Mouse (Mus musculus): ENCODE data around the gene Zfp668. TPM values are rescaled to one million over a fixed set of nuclear protein-coding genes. Genes with fewer than 3 reads are reported as not detected.
"Not testable (repeated sequence)": the region's sequence is repeated elsewhere in the genome, so short reads cannot be mapped to it uniquely, and the experiment has no call there.

Zfp668 gene
- total RNA-seq (2022) = 1 to 10 TPM; 3.8 to 4.7 (median 4.3) TPM

DNA sequence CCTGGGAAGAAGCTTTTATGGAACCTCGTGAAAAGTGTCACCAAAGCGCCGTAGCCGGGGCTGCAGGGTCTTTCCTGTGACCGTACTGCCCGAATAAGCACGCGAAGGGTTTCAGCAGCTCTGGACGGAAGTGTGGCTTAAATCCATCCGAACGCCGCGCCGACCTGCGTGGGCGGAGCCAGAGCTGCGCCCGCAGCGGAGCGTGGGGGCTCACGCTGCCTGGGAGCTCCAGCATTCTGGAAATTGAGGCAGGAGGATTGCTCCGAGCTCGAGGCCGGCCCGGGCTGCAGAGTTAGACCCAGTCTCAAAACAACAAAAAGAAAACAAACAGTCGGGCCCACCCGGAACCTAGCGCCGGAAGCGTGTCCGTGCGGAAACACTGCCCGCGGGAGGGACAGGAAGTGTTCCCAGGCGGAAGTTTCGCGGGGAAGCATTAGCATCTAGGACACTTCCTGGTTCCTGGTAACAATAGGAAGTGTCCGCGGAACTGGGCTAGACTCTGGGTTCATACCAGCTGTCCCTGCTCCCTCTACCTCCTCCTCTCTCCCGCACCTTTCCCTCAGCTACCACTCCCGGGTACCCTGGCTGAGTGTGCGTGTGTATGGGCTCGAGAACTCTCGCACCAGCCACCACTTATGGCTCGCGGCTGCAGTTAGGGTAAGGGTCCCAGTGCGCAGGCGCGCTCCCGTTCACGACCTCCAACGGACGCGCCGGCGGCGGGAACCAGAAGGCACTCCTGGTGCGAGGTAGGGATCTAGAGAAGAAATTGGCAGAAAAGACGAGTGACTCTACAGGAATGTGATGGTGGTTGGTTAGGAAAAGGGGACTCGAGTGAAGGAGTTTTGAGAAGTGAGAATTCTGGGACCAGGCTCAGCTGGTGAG, at the start of gene Zfp668:
Zfp668 (minus strand) TSS at position 362 of the 882 bp plus-strand sequence.
- peak; percentile 90 for DNase-seq (ENCODE audit: low spot score)

DNA sequence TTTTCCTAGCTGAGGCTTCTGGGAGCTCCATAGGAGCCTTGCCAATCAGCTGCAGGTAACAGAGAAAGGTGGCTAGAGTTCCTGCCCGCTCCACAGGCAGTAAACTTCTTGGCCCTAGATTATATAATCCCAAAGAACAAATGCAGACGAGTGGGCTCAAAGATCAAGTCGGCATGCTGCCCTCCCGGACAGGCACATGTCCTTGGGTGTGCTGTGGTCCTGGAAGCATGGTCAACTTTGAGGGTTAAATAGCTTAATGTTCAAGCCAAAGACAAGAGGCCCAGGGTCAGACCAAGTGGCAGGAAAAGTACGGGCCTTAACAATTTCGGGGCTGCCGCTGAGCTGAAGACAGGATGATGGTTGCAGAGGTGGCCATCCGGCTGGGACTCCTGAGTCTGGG, 49.4 kb upstream of the Zfp668 start:
- DNase-seq (ENCODE audit: low spot score) = no peak

DNA sequence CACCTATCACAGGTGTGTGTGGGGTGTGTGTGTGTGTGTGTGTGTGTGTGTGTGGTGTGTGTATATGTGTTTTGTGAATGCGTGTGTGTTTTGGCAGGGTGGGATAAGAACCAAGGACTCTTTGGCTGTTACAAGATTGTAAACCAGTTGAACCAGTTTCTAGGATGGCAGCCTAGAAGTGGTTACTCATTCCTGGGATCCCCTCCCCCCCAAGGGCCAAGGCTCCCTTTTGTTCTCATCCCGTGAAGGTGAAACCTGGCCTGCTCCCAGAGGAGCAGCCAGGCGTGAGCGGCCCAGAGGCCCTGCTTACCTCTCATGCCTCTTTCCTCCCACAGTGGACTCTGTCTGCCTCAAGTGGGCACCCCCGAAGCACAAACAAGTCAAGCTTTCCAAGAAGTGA, 48.6 kb upstream of the Zfp668 start:
- no peak for DNase-seq (ENCODE audit: low spot score)

DNA sequence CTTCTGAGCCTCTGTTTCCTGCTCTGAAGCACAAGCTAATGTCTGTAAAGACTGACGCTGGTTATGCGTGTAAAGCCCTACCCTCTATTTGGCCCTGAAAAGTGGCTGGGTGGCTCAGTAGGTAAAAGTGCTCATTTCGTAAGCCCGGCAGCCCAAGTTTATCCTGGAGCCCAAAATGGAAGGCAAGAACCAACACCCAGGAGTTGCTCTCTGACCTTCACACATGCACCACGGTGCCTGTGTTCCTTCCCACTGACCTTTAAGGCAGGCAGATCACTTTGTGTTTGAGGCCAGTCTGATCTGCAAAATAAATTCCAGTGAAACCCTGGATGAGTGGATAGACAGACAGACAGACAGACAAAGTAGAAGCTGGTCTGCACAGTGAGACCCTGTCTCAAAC, 47.1 kb upstream of the Zfp668 start:
- DNase-seq (ENCODE audit: low spot score) = no peak

DNA sequence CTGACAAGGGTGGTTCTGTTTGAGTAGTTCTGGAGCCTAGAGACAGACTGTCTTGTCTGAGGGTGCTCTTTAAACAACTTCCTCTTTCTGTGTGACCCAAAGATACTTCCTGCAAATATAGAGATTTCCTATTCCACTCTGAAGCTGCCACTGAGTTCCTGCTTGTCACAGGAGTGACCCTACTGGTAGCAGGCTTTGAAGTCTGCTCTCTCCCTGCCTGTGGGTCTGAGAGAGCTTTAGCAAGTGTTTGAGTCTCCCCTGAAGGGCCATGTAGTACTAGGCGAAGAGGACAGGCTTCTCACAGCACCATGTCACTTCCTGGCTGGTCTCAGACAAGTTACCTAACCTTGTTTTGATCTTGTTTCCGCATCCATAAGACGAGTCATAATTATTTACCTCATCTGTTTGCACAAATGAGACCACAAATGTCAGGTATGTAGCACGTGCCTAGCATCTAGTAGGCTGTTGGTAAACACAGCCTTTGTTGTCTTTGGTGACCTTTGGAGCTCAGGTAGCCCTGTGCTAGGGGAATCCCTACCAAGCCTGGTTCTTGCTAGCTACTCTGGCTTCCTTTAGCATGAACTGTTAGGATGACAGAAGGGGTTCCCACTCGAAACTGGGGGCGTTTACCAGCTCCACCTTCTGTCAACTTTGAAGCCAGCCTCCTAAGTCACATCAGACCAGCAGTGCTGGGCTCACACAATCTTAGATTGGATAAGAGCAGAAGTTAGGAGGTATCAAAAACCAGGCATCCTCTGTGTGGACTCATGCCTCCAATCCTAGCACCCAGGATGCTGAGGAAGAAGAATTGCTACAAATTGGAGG, 46.0 kb upstream of the Zfp668 start:
- DNase-seq (ENCODE audit: low spot score) = no peak

DNA sequence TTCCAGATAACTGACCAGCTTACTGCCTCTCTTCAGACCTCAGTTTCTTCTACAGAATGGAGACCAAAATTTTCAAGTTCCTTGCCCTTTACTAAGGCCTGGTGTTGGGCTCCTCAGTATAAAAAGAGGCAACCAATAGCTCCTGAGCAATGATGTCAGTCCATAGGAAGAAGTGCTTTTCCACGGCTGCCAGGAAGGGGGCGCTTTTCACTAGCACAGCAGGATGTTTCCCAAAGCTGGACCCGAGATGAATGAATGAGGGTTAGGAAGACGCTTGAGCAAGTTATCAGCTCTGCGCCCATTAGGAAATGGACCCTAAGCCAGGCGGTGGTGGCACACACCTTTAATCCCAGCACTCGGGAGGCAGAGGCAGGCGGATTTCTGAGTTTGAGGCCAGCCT, 44.9 kb upstream of the Zfp668 start:
- no peak for DNase-seq (ENCODE audit: low spot score)

DNA sequence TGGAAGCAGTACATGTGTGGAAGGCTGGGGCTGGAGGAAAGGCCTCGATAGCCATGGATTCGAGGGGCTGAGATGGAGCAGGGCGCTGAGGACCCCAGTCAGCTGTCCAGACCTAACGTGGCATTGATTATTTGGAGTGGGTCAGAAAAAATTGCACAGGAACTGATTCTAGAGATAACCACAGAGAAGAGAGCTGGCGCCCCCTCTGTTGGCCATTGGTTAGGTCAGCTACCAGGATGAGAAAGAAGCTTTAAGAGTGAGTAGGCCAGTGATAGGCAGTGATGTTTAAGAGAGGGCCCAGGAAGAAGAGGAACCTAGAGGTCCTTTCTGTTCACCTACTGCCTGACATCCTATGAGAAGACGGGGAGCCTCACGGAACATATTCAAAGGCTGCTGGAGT, 42.7 kb upstream of the Zfp668 start:
- DNase-seq (ENCODE audit: low spot score) = no peak

DNA sequence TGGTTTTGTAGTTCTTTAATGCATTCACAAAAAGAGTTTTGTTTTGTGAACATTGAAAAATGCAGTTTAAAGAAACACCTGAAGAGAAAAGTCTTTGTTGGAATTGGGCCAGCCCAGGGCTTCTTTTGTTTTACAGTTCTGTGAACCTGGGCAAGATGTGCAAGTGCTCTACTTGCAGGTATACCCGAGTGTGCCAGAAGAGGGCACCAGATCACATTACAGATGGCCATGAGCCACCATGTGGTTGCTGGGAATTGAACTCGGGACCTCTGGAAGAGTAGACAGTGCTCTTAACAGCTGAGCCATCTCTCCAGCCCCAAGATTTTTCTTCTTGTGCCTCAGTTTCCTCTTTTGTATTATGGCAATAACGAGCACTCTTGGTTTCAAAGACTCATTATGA, 41.6 kb upstream of the Zfp668 start:
- DNase-seq (ENCODE audit: low spot score) = no peak

DNA sequence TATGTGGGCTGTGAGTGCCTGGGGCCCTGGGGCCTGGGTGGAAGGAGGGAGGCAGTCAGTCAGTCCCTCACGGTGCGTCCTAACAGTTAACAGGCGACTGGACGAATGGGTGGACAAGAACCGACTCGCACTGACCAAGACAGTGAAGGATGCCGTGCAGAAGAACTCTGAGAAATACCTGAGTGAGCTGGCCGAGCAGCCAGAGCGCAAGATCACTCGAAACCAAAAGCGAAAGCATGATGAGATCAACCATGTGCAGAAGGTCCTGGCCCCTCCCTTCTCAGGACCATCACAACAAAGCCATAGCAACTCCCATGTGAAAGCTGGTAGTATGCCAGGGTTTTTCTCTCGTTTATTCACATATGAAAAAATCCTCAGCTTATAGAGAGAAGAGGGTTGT, 38.7 kb upstream of the Zfp668 start:
- no peak for DNase-seq (ENCODE audit: low spot score)

DNA sequence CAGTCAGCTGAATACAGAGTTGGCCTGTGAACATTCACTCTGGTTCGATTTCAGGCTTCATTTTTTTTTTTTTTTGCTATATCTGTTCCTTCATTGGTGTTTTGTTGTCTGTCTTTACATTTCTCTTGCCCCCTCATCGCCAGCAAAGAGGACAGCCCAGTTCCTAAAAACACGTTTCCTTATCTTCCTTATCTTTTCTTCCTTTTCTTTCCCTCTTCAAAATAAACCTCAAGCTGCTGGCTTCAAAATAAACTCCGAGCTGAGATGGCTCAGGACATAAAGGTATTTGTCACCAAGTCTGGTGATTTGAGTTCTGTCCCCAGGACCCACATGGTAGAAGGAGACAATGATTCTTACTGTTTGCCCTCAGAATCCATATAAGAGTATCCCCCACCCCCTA, 36.3 kb upstream of the Zfp668 start:
- no peak for DNase-seq (ENCODE audit: low spot score)

DNA sequence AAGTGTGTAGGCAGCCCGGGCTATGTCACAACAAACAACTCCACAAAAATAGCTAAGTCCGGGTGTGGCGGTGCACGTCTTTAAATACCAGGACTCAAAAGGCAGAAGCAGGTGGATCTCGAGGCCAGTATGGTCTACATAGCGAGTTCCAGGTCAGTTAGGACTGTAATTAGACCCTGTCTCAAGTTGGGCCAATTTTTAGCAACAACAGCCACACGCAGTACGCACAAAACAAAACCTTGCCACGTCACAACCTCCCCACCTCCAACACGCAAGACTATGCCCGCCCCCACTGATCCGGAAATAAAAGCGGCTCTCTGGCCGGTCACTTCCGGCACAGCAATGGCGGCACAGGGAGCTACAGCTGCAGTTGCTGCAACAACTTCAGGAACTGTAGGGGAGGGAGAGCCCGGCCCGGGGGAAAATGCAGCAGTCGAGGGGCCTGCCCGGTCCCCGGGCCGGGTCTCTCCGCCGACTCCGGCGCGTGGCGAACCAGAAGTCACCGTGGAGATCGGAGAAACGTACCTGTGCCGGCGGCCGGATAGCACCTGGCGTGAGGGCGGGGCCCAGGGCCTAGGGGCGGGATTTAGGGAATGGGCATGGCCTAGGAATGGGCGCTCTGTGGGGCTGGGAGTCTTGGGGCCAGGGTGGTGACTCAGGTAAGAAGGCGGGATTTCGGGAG, 35.7 kb upstream of the Zfp668 start, which contains the start of gene Kat8:
Kat8 (plus strand) TSS at position 327 of the 682 bp plus-strand sequence.
- peak; percentile 89 for DNase-seq (ENCODE audit: low spot score)

DNA sequence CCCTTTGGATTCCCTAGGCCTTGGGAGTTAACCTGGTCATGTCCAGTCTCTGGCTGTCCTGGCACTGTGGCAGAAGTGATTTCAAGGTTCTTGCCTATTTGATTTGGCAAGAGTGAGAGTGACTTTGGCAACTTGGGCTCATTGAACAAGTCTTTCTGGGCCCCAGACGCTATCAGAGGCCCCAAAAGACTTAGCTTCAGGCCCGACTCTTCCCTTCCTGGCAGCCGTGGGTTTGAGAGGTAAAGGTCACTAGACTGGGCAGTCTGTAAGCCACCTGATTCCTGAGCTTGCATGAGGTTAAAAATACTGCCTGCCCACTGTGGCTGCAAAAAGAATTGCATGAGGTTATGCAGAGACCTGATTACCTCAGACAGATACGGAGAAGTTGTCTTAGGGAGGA, 32.0 kb upstream of the Zfp668 start:
- no peak for DNase-seq (ENCODE audit: low spot score)

DNA sequence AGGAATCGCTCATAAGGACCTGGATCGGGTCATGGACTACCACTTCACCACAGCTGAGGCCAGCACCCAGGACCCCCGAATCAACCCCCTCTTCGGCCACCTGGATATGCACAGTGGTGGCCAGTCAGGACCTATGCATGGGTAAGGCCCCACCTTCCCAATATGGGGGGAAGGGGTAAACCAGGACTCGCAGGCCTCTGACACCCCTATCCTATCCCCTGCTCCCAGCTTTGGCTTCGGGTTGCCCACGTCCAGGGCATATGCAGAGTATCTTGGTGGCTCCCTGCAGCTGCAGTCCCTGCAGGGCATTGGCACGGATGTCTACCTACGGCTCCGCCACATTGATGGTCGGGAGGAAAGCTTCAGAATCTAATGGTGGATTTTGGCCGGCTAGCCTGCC, 31.3 kb upstream of the Zfp668 start:
- no peak for DNase-seq (ENCODE audit: low spot score)

DNA sequence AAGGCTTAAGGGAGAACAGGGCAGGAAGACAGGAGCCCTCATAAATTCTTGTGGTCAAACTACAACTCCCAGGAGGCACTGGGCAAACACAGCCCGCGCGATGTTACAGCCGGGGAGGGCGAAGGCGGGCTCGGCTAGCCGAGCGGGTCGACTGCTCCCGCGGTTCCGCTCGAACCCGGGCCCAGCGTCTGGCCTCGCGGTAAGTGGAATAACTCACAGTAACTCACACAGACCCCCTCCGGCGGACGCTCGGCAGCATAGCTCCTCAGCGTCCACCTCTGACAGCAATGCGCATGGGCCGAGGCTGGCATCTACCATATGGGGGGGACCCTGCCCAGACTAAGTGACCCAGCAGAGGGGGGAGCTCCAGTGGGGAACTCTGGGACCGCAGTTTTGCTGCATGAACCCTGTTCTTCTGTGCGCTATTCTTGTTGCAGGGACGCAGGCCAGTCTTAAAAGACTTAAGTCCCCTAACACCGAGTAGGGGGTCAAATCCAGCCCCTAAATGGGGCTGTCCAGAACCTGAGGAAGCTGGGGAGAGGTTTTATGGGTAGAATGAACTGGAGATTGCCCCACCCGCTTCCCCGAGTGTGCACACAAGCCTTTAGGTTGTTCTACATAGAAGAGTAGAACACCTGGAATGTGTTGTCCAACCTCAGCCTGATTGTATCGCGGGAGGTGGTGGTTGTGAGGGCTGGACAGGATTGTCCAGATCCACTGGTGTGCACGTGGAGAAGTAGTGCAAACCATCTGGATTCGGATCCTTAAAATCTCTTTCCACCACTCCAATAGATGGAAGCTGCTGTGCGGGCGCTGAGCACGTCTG, 27.6 kb upstream of the Zfp668 start, which contains the start of gene Bckdk:
Bckdk (plus strand) TSS at position 112 of the 826 bp plus-strand sequence.
- peak; percentile 74 for DNase-seq (ENCODE audit: low spot score)

DNA sequence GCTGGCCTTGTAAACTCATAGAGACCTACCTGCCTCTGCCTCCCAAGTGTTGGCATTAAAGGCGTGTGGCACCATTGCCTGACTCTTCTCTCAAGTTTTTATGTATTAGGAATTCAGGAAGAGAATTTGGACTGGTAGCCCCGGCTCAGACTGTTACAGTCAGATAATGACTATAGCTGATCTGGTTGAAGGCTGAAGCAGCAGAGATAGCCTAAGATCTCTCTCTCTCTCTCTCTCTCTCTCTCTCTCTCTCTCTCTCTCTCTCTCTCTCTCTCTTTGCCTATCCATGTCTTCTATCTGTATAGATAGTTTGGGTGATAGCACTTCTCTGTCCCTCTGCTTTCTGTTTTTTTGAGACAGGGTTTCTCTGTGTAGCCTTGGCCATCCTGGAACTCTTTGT, 25.1 kb upstream of the Zfp668 start:
- no peak for DNase-seq (ENCODE audit: low spot score)

DNA sequence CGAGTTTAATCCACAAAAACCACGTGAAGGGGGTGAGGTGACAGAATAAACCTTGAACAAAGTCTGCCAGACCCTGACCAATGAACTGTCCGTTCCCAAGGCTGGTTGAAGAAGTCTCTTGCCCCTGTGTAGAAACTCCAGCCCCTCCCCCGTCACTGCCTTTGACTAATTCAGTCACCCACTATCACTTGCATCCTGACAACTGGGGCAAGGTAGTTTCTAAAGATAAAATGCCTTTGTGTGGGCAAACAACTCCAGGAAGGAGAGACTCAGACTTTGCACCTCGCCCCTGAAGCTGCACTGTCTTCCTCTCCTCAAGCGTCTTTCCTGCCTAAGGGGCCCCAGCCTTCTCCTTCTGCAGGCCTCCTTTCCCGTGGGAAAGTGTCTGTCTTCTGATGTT, 23.4 kb upstream of the Zfp668 start:
- DNase-seq (ENCODE audit: low spot score) = no peak

DNA sequence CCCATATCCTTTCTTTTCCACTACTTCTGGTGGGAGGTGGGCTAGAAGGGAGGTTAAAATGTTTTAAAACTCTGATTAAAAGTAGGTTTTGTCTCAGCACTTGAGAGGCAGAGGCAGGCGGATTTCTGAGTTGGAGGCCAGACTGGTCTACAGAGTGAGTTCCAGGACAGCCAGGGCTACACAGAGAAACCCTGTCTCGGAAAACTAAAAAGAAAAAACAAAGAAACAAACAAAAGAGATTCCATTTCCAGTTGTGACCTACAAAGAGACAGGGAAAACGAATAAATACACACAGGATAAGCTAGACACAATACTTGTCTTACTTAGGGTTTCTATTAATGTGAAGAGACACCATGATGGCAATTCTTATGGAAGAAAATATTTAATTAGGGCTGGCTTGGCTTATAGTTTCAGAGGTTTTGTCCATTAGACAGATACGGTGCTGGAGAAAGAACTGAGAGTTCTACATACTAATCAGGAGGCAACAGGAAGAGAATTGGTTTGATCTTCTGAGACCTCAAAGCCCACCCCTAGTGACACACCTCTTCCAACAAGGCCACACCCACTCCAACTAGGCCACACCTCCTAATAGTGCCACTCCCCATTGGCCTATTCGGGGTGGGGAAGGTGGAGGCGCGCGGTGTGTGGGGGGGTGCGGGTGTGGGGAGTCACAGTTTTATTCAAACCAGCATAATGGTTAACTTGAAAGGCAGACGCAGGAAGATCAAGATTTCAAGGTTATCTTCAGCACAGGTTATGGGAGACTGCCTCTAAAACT, 21.7 kb upstream of the Zfp668 start:
- DNase-seq (ENCODE audit: low spot score) = no peak

DNA sequence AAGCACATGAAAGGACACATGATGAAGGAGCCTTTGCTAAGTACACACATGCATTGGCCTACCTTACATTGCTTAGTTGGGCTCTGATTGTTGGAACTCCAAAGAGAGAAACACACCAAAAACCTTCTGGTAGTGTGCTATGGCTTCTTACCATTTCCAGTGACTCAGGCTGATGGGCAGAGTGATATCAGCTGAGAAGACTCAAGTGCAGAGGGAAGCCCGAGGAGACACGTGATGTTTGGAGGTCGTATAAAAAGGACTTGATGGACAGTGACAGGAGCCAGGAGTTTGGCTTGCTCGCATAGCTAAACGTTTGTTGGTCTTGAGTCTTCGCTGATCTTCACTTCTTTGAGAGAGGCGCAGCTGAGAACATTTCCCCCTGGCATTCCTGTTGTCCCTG, 20.9 kb upstream of the Zfp668 start:
- no peak for DNase-seq (ENCODE audit: low spot score)

DNA sequence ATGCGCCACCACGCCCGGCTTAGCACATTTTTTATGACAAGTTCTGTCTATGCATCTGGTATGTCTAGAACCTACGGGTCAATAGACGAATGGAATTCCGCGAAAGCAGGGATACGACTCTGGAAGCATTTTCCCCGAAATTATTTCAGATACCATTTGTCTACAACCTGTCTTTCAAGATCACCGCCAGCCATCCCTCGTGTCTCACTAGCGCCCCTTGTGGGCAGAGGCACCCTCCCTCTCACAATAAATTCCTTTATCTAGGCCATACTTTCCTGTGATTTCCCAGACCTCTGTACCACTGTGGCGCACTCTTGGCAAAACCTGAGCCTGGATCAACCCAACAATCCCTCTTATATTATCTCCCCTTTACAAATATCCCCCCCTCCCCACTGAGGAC, 19.8 kb upstream of the Zfp668 start:
- DNase-seq (ENCODE audit: low spot score) = peak; percentile 27

DNA sequence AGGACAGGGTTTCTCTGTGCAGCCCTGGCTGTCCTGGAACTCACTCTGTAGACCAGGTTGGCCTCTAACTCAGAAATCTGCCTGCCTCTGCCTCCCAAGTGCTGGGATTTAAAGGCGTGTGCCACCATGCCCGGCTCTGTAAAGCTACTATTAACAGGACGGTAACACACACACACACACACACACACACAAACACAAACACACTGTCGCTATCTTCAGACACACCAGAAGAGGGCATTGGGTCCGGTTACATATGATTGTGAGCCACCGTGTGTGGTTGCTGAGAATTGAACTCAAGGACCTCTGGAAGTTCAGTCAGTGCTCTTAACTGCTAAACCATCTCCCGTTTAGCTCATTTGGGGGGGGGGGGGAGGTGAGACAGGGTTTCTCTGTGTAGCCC, 19.3 kb upstream of the Zfp668 start:
- DNase-seq (ENCODE audit: low spot score) = not testable (repeated sequence)

All from heart, adult 8-10 months (tissue).